Mouse (Mus musculus) heart, adult 2 months (tissue): ENCODE measurements around the gene Mrgpre.

Experiments
- CTCF ChIP-seq: fragments of 200-600 bp; IDR thresholded peaks from 2 replicates; pipeline ENCODE4 v1.8.1; 2022; ENCODE audit warnings: antibody characterized with exemption, mild to moderate bottlenecking, moderate library complexity
- POLR2A ChIP-seq: fragments of 200-500 bp; IDR thresholded peaks from 2 replicates; pipeline ENCODE4 v1.6.1; 2011; ENCODE audit warnings: mild to moderate bottlenecking, low read depth, low read length, control low read depth; ENCODE audit not compliant: insufficient read depth

DNA sequence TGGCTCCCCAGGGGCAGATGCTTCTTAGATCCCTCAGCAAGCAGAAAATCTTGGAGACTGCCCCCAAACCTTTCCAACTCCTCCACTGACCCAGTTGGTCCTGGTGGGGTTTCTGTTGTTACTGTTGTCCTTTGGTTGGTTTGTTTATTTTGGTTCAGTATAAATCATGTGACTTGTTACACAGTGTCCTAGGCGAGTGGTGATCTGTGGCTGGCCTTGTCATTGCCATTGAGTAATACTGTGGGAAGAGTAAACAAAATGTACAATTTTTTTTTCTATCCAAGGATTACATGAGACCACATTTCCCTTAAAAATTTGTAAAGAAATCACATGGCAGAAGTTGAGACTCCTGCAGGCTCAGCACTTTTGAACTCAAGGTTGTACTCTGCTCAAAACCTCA lies 14.8 kb downstream of the Mrgpre start:
- TF ChIP-seq POLR2A (no peak), CTCF (no peak)
